Mouse (Mus musculus): ENCODE measurements around the gene Rora. TPM values are rescaled to one million over a fixed set of nuclear protein-coding genes. Genes with fewer than 3 reads are reported as not detected.

The Rora gene
- total RNA-seq, 2 experiments from 2014 or later: 94.6 to 95.7 TPM

DNA sequence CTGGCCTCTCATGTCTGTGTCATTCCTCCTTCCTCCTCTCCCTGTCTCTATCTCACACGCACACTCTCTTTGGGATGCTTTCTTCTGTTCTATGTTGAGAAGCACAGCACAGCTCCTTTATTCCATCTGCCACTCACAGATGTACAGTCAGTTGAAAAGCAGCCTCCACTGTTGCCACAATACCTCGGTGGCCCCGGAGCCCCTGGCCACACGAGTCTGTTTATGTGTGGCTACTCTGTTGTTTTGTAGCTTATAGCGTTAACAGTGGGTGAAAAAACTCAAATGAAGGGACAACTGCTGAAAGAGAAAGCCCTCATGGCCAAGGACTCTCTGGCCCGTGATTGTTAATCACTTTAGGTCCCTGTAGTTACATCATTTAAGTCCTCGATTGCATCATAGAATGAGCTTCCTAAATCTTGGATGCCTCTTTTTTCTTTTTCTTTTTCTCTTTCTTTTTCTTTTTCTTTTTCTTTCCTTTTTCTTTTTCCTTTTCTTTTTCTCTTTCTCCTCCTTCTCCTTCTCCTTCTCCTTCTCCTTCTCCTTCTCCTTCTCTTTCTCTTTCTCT is 336.4 kb downstream of the Rora start:
- DNase-seq (ENCODE audit: low spot score in 2 of 2): no peak

DNA sequence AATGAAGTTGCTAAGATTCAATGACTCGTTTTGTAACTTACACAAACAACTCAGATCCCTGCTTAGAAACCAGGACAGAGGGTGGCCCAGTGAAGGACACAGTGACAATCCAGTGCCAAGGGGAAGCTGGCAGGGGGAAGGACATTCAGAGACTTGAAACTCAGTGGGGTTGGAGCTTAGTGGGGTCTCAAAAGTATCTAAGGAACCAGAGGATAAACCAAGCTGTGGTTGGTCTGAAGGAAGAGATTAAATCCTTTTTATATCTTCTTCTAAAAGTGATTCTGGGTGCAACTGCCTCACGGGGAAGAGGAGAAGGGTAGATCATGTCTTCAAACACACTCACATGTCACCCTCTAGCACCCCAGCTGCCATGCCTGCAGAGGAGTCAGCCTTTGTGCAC is 340.3 kb downstream of the Rora start:
- no peak for DNase-seq (ENCODE audit: low spot score in 2 of 2)

DNA sequence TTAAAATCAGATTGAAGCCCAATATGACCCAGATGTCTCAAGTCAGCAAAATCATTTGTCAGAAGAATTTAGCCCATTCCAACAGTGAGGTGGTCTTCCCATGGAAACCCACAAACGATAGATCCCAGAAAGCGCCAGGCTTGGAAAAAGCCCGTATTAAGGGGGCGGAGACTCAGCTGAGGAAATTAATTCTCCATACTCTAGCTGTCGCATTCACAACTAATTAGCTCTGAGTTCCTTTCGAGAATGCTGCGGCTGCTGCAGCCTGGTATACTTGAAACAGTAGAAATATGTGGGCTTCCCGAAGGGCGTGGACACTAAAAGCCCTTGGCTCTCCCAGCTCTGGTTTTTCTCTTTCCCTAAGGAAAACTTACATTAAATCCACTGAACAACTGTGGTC is 345.4 kb downstream of the Rora start:
- no peak for DNase-seq (ENCODE audit: low spot score in 2 of 2)

DNA sequence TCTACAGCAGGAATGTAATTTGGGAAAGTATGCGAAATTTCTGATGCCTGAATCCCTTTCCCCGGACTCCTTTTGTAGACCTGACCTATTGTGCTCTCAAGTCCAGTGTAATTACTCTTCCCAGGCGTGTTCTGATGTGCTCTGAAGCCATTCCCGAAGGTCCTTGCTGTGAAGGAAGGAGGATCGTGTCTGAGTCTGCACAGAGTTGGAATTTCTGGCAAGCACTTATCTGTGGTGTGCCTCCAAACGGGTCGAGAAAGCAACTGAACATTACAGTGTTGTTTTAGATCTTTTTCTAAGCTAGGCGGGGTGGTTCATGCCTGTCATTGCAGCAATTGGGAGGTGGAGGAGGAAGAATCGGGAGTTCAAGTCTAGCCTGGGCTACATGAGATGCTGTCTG is 350.9 kb downstream of the Rora start:
- no peak for DNase-seq (ENCODE audit: low spot score in 2 of 2)

DNA sequence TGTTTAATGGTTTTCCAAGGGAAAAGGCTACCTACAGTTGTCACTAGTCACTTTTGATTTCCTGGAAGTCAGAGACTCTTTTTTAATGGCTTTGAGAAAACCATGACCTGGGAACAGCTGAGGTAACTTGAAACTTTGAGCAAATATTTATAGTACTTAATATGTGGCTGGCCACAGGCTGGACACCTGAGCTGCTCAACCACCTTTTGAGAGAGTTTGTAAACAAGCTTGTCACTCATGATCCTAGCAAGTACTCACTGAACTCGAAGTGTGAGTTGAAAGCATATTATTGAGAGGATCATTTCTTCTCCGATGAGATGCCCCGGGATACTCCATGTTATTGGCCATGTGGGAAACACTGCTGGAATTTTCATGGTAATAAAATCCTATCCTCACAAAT is 353.1 kb downstream of the Rora start:
- DNase-seq (ENCODE audit: low spot score in 2 of 2): no peak

DNA sequence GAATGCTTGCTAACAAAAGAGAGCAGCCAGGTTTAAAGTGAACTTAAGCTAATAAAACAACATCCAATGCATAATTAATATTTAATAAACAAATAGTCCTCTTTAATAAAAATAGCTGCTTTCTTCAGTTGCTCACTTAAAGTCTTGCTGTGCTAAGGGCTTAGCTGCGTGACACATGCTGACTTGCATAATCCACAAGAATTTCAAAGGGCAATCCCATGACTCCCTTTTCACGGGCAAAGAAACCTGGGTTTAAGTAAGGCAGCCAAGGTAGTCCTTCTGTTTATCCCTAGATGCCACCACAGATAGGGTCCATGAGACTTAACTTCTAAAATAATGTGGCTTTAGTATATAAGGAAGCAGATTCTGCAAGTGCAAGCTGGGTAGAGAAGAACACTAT is 355.1 kb downstream of the Rora start:
- DNase-seq (ENCODE audit: low spot score in 2 of 2): no peak

DNA sequence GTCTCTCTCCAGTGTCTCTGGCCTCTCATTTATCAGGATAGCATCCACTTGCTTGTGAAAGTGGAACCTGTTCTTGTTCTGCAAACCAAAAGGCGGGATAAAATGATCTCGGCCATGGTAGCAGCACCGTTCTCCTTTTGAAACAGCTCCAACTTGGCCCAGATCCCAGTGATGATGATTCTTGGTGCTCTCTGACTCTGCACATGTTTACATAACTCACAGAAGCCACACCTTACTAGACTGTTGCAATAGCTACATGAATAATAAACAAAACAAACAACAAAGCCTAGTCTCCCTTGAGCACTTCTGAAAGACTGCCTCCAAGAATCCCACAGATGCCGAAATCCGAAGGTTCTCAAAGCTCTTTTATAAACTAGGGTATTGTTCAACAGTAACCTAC is 357.3 kb downstream of the Rora start:
- no peak for DNase-seq (ENCODE audit: low spot score in 2 of 2)

DNA sequence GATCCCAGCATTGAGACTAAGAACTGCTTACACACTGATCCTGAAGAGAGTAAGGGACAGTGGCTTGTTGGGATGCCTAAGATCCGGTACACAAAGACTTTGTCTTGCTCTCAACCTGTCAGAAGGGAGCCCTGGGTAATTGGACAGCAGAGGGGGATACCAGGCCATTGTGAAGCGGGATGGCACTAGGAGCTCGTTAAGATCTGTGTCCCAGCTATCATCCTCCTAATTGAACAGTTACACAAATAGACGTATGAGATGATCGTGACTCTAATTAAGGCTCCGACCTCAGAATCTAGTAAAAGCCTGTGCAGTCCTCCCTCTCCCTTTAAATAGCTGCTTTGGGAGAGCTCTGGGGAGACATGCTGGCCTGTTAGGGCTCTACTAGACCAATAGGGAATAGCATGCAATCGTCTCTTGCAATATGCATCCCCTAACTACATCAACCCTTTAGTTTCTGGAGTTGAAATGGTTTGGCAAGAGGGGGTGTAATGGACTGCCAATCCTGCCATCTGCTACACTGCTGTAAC is 359.7 kb downstream of the Rora start:
- DNase-seq (ENCODE audit: low spot score in 2 of 2): no peak

DNA sequence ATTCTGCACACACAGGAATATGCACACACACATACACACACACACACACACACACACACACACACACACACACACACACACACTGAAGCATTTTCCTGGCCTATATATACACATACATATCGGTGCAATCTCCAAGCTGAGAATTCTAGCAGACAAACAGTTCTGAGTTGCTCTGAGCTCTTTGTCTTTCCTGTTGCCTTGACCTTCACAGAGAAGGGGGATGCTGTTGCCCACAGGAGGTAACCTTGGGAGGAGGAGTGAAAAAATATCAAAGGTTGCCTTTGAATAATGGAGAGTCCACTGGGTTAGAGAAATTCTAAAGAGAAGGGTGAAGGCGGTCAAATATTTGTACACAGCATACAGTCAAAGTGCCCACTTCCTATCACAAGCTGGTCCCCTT is 360.6 kb downstream of the Rora start:
- no peak for DNase-seq (ENCODE audit: low spot score in 2 of 2)

DNA sequence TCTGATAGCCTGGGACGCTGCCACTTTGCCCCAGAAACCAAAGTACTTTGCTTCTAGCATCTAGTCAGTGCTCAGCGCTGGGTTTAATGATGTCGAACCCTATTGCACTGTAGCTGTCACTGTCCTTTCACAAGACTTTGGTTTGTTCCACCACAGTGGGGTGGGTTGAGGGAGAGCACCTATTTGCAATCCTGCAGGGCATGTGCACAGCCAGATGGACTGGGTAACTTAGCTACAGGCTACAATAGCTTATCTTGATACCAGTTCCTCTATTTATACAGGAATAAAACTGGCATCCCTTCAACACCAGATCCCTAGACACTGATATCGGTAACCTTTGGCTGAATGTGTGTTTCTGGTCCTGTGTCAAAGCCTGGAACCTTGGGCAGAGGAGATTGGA is 366.8 kb downstream of the Rora start:
- DNase-seq (ENCODE audit: low spot score in 2 of 2): no peak

DNA sequence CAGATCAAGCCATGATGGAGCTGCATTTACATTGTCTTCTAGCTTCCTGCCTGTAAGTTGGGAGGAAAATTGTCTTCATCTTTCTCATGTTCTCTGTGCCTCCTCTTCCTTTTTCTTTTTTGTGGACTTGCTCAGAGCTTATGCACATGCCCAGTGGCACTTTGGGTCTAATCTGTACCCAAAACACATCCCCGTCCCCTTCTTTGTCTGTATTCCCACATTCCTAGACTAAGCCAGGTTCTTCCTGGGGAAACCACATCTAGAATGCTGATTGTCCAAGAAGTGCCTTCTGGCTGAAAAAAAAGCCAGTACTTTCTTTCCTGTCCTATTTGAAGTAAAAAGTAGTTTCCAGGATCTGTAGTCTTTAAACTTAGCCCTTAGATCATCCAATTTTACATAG is 367.9 kb downstream of the Rora start:
- DNase-seq (ENCODE audit: low spot score in 2 of 2): no peak

DNA sequence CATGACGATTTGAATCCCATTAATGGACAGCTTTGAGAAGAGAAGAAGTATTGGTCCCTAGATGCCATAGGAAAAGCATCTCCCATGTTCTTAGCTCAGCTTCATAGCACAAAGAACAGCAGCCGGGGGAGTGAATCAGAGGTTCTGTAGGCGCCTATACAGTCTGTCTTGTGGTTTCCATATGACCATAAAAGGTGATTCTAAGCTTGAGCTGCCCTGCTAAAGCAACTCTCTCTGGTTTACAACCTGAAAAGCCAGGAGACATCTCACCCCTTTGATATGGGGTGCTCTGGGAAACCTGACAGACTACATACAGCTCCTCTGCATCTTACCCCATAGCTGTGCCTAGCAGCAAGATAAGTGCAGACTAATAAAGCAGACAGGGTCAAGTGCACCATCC is 369.7 kb downstream of the Rora start:
- no peak for DNase-seq (ENCODE audit: low spot score in 2 of 2)

DNA sequence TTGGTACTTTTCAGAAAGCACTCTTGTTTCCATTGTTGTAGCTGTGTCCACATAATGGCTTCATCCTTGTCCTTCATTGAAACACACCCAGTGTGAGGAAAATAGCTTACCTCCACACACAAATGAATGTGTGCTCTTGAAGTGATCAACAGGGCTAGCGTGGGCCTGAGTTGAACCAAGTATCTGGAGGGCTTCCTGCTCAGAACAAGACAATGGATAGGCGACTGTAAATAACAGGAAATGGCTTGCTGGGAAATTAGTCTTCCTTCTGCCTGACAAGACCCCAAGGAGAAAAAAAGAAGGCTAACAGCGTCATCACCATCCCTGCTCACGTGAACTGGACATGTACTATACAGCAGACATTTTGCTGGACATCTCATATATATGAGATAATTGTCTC is 374.6 kb downstream of the Rora start:
- DNase-seq (ENCODE audit: low spot score in 2 of 2): no peak

DNA sequence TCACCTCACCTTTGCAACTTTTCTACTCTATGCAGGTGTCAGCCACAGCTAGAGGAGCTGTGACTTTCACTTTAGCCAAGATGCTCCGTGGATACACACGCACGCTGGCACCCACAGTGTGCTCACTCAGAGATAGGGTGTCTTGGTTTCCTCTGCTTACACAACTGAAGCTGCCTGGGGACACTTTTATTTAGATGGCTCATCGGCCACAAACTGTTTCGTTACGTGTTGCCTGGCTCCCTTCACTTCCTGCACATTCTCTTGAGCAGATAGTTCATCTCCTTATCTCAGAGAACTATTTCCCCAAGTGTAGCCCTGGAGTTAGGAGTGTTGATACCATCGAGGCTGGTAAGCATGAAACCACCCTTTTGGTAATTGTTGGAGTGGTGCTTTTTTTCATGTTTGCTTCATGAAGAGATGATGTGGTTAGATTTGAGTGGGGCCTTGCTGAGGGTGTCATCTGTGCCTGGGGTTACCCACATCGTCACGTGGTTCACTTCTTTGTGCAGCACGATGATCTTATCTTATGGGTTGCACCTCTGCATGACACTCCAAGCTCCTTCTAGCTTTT is 380.8 kb downstream of the Rora start:
- no peak for DNase-seq (ENCODE audit: low spot score in 2 of 2)

DNA sequence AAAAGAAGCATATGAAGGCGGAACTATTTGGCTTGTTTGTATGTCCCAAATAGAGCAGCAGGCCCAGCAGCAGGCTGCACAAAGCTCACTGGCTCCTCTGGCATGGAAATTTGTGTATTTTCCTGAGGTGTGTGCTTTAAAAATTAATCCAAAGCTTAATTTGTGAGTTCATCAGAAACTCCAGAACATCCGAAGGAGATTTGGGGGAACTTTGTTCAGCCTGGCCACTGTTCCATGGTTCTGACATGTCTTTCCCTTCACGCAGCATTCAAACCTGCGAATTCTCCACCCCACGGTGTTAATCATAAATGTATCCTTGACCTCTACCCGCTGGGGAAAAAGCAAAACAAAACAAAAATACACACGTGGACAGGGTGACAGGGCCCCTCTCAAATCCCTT is 381.9 kb downstream of the Rora start:
- no peak for DNase-seq (ENCODE audit: low spot score in 2 of 2)

DNA sequence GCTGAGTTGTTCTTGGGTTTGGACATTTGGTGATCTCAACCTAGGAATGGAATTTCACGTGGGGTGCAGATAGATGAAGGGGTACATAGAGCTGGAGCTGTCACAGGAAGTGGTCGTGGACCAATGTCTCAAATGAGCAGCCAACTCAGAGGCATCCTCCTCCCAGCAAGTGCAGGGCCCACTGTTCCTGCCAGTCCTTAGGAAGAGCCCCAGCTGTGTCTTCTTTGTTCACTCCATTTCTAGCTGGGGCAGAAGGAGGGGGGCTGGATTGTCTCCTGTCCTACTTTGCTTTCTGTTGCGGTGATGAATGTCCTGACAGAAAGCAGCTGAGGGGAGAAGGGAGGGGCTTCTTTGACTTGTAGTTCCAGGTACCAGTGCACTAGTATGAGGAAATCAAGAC is 382.7 kb downstream of the Rora start:
- no peak for DNase-seq (ENCODE audit: low spot score in 2 of 2)

DNA sequence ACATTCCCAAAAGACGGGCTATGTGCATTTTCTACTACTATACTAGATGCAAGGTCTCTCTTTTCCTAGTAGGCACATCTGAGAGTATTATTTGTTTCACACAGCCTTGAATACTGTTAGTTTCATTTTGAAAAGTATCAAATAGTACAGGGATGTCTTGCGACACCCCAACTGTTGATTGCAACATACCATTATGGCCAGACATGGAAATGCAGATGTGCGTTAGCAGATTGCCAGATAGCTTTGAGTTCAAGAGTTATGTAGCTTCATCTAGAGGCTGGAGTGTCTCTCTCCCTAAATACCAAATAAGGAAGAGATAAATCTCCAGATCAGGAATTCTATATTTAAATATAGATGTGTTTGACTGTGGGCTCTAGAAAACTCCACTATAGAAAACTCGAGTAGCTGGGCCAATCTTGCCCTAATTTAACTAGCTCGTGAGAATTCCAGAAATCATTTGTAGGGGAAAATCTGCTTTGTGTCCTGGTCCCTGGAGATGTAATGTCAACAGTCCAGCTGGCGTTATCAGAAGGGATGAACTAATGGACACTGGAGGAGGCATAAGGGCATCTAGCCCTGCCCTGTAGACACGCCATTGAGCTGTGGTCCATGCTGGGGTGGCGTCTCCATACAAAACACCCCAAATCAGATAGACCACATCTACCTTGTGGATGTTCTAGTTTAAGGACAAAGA is 390.5 kb downstream of the Rora start:
- DNase-seq (ENCODE audit: low spot score in 2 of 2): no peak

DNA sequence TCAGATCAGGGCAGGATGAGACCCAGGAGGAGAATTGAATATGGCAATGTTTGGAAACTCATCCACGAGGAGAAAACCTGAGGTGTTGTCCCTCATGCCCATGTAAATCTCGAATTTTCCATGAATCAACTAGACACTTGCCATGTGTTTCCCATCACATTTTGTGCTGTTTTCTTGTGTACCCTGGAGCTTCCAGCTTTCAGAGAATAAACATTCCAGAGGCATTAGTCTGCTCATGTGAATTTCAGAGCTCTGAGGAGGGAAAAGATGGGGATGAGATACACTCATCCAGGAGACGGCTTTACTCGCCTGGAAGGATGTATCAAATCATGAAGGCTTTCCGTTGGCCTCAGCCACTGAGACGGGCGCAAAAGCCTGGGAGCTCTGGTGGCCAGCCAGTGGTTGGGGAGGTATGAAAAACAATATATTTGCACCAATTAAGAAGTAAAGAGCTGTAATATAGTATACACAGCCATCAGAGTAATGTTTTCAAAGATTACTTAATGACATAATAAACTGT is 391.1 kb downstream of the Rora start:
- no peak for DNase-seq (ENCODE audit: low spot score in 2 of 2)

DNA sequence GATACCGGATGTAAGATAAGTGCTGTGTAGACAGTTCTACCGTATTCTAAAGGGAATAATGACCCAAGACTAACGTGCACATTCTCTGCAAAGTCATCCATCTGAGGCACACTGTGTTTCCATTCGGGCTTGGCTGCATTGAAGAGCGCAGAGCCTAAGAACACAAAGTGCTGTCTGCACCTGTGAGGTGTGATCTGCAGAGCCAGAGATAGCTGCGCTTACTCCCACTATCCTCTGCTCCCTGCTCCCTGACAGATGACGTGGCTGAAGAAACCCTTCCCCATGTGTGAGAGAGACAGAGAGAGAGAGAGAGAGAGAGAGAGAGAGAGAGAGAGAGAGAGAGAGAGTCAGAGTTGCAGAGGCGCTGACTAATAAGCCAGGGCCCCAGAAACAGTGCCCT is 392.3 kb downstream of the Rora start:
- no peak for DNase-seq (ENCODE audit: low spot score in 2 of 2)

DNA sequence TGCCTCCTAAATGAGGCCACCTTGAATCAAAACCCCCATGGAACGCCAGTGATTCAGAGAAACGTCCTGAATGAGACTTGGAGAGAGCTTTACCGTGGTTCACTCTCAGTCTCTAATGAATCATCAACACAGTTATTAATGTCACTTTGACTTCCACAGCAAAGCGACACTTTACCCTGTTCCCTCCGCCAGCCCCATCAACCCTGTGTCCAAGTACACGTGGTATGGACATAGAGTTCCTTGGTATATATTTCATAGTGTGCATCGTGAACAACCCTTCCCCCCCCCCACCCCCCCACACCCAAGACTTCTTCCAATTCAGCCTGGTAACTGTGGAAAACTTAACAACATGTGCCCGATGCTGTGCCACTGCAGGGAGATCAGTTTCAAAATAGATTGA is 397.3 kb downstream of the Rora start:
- DNase-seq (ENCODE audit: low spot score in 2 of 2): no peak

DNA sequence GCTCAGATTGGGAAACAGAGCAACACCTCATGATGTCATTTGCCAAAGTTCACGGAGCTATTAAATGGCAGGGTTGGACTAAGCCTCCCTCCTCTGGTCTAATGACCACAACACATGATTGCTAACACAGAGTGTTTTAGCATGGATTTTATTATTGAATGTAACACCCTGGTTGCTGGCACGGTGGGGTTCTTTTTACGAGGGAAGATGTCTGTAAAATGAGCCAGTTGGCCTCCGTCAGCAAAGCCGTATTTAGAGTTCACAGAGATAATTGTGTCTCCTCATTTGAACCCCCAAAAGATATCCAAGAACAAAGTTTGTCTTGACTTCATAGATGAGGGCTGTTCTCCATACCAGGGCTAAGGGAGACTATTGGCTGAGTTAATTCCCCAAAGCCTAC is 398.3 kb downstream of the Rora start:
- no peak for DNase-seq (ENCODE audit: low spot score in 2 of 2)

DNA sequence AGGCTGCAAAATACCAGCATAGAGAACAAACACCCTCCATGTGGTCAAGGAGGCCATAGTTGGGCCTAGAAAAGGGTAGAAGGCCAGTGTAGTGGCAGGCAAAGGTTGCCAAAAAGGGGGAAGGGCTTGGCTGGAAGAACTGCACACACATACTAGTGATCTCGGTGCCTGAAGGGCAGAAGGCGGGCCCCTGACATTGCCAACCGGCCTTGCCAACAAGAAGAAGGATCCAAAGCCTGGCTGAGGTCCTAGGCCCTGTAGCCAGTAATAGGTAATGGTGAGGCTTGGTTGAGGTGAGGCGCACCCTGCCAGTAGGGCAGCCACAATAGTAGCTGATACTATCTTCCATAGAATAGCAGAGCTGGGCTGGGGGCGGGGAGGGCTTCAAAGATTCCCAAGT is 401.7 kb downstream of the Rora start:
- DNase-seq (ENCODE audit: low spot score in 2 of 2): no peak

Data from adrenal gland, postnatal 4 days (tissue).